Mouse (Mus musculus): ENCODE measurements around the gene Gm9803.

The Gm9803 gene

DNA sequence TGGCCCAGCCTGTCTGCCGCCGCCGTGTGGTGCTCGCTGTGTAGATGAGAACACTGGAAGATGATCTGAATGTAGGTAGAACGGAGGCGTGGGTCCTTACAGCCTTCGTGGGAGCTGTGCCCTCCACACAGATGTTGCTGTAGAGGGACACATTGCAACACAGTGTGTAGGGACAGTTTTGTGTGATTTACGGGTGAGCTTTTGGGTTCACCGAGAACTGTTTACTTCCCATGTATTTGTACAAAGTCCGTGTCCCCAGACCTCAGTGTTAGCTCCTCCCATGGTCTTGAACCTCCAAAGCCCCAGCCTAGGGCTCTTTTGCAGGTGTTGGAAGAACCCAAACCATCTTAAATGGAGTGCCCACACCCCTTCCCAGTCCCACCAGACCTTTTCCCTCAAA lies 10.9 kb upstream of the Gm9803 start:
- no peak for DNase-seq (ENCODE audit: low spot score)

DNA sequence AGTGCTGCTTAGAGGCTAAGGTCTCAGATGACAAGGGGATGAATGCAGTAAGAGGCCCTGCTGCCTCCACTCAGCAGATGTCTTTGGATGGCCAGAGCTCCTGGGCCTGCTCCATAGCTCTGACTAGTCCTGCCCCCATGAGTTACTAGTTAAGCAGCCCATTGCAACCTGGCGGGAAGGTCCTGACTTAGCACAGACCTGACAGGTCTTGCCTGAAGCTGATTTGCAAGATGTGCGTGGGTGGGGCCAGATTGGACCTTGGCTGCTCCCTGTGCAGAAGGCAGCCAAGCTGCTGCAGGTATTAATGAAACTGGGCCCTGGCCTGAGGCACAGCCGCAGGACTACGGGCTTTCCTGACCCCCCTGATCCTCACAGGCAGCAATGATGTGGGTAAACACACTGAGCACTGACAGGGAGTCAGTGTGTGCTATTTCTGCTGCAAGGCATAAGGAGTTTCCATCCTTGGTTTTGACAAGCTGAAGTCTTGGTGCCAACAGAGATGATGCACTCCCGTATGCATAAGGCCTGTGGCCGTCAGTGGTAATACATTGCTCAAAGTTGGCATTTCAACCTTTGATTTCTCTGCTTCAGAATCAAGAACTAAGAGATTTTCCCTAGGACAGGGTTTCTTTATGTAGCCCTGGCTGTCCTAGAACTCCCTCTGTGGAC lies 6.8 kb upstream of the Gm9803 start:
- DNase-seq (ENCODE audit: low spot score): no peak

DNA sequence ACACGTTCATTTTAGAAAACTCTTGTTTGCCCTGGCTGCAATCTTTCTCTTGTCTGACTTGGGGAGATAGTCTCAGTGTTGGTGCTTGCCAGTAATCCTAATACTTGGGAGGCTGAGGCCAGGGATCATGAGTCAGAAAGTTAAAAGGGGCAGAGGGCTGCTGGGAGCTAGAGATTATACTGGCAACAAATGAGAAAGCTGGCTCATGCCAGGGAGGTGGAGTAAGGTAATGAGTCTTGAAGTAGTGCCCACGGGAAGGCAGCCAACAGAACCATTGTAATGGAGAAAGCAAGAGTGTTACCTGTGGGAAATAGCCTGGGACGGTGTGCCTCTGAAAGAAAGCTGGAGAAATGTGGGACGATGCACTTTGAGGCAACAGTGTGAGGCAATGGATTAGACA lies 6.0 kb upstream of the Gm9803 start:
- DNase-seq (ENCODE audit: low spot score): no peak

DNA sequence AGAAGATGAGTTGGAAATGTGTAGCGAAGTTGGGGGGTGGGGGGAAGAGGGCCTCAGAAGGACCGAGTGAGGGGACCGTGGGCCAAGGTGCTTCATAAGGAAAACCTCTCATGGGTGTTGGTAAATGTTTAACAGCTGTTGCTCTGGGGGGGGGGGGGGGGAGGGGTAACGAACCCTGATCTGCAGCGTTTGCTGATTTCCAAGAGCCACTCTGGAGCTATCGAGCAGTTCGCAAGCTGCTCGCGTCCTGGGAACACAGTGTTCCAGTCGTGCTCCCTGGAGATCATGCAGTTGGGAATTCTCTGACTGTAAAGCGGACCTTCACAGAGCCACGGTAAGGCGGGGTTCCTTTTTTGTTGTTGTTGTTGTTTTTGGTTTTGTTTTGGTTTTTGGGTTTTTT lies 5.5 kb upstream of the Gm9803 start:
- no peak for DNase-seq (ENCODE audit: low spot score)

DNA sequence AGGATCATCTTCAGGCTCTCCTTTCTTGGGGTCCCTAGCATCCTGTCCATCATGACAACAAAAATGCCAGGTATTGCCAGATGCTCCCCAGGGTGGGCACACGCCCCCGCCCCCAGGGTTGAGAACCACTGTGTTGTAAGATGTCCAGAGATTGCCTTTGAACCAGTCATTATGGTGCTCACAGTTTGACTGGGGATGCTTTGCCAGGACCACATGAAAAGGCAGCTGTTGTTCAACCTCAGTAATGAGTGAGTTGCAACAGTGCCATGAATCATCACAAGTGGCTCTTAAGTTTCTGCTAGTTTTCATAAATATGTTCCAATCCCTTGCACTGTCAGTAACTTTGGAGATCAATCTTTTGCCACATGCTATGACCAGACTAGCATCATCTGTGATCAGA lies 3.9 kb upstream of the Gm9803 start:
- no peak for DNase-seq (ENCODE audit: low spot score)

DNA sequence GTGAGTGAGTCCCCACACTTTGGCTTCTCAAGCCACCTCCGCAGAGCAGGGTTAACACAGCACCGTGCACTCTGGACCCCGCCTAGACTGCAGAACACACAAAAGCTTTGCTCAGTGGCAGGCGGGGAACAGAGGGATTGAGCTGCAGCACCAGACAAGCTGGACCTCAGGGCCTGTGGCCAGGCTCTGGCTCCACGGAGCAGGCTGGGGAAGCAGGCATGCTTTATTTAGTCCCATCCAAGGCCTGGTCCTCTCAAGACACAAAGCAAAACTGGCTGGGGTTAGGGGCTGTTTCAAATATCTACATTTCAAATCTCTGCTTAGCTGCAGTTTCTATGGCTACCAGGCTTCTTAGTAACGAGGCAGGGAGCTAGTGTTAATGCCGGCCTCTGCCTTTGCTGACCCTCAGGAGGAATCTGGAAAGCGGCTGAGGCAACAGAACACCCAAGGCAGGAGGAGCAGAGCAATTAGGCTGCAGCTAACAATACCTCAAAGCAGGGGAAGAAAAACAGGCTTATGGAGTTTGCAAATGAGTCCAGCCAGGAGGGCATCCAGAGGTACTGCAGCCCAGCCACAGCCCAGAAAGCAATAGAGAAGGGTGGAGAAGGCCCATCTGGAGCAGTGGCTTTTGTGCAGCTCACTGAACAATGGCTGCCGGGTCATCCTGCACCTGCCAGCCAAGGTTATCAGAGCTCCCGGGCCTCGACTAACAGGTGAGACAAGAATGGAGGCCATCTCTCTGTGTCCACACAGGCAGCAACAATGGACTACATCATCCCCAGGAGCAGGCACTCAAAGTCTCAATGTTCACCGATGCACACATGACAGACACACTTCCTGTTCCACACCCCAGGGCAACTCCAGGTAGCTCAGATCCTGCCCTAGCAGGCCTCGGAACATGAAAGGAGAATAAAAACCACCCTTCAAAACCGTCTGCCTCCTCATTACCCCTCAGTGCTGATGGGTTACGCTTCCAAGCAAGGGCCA lies 3.7 kb downstream of the Gm9803 start:
- DNase-seq (ENCODE audit: low spot score): no peak

DNA sequence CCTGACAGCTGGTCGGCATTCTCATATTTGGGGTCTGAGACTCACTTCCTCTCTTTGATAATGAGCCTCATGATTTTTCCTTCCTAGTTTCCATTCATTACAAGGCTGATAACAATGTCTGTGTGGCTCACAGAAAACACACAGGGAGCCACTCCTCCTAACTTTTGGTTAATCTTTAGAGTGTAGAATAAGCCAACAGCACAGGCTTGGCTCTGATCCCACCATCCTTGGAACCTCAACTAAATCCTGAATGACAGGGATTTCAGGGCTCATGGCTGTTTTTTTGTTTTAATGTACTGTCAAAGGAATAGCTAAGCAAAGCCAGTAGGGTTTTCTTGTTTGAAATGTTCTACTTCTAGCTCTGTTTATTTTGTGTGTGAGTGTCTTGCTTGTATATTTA lies 10.5 kb downstream of the Gm9803 start:
- DNase-seq (ENCODE audit: low spot score): no peak

DNA sequence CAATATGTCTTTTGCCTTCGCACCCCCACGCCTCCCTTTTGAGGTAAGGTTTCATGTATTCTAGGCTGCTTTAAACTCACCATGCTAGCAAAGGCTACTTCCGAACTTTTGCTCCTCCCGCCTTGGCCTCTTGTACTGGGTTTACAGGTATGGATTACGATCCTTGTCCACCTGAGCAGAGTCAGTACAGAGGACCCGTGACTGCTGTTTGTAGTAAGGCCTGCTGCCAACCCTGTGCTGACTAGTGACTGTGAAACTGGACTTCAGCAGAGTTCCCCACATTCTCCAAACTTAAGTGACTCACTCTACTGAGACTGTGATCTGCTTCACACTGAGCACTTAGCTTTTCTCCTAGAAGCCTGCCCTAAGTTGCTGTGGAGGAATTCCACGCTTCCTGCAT lies 13.8 kb downstream of the Gm9803 start:
- peak; percentile 18 for DNase-seq (ENCODE audit: low spot score)

DNA sequence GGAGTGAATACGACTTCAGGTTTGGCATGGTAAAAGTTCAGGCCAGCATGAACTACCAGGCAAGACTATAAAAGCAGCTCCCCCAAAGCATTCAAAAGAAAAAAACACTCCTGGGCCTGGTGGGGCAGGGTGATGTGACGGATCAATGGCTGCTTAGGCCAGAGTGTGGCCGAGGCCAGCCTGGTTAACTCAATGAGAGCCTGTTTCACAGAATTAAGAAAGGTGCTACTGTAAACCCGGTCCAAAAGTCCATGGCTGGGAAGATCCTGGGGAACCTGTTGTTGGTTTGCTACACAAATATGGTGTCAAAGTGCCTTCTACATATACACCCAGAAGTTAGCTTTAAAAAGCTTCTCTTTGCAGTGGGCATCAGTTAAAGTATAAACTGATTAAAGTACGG lies 14.9 kb downstream of the Gm9803 start:
- no peak for DNase-seq (ENCODE audit: low spot score)

DNA sequence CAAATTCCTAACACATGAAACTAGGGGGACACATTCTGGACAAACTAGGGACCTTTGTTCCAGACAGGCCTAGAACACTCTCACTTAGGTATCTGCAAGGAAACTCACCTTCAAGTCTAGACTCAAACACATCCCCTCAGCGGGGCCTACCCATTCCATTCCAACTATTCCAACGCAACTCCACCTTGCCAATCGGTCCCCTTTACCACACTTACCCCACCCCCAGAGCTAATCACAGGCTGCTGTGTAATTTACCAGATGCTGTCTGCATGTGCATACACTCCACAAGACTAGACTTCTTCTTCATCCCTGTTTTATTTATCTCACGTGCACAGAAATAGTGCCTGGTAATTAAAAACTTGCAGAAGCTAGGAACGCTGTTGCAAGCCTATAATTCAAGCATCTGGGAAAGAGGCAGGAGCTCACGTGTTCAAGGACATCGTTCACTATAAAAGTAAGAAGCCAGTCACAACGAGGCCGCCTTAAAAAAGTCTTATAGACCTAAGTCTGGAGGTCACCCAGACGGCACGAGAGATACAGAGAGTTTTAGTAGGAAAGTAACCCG lies 15.9 kb downstream of the Gm9803 start:
- DNase-seq (ENCODE audit: low spot score): peak; percentile 14

DNA sequence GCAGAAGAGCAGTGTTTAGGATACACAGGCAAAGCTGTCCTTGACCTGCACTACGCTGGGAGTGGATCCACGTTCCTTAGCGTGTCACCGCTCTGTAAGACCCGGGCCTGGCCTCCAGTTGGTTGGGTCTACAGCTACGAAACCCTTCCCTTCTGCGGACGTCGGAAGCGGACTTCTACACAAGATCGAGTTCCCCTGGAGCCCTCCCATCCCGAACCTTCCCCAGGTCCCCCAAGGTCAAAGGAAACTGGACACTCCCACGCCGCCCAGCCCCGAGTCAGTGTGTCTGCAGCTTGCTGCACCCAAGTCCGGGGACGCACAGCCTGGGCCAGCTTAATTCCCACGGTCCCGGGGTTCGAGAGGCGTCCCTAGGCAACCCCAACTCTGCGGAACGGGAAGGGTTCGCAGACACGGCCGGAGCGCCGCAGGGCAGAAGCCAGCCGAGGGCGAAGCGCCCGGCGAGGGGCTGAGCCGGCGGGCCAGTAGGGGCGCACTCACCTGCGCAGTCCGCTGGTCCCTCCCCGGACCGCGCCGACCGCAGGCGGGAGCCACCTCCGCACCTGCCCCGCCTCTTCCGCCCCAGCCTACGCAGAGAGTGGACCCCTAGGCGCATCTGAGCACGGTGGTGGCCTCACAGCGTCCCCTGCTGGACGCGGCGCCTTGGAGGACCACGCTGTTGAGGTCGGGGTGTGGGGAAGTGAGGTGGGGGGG lies 16.7 kb downstream of the Gm9803 start, which contains the start of gene 1700021F05Rik:
1700021F05Rik (minus strand) TSS at position 553 of the 711 bp plus-strand sequence.
- peak; percentile 90 for DNase-seq (ENCODE audit: low spot score)

DNA sequence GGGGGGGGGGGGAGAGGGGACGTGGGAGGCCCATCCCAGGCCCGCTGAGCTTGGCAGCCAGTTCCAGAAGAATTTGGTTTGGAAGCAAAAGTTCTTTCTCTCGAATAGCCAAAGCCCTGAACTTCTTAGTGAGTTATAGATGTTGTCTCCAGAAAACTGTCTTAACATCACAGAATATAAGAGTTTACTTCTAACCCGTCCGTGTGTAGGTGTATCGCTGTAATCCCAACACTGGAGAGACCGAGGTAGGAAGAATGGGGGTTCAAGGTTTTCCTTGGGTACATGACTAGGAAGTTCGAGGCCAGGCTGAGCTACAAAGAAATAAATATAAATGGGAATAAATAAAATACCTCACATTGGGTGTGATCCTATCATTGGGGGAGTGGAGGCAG lies 17.3 kb downstream of the Gm9803 start:
- DNase-seq (ENCODE audit: low spot score): no peak

DNA sequence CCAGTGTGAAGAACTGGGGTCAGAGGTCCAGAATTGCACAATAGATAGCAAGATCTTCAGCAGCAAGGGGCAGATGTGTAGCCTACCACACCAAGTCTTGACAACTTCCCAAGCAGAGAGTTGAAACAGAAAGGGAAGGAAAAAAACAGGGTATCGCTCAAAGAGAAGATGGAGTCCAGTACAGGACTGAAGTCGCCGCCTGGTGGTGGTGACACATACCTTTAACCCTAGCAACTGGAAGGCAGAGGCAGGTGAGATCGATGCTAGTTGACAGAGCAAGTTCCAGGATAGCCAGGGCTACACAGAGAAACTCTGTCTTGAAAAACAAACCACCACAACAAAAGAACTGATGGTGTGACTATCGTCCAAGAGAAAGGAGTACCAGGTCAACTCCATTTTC lies 25.5 kb downstream of the Gm9803 start:
- no peak for DNase-seq (ENCODE audit: low spot score)

DNA sequence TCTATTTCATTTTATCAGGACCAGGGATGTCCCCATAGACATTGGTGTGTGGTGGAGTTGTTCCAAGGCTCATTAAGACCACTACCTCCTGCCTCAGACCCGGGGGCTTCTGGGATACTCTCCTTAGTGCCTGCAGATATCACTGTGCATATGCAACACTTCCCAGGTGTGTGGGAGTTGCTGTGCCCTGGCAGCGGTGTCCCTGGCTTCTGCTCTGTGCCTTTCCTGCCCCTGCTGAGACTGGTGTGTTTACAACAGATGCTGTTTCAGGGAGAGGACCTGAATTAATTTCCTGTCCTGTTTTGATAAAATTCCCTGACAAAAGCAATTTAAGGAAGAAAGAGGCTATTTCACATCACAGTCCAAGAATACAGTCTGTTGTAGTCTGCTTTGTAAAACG lies 27.0 kb downstream of the Gm9803 start:
- DNase-seq (ENCODE audit: low spot score): no peak

DNA sequence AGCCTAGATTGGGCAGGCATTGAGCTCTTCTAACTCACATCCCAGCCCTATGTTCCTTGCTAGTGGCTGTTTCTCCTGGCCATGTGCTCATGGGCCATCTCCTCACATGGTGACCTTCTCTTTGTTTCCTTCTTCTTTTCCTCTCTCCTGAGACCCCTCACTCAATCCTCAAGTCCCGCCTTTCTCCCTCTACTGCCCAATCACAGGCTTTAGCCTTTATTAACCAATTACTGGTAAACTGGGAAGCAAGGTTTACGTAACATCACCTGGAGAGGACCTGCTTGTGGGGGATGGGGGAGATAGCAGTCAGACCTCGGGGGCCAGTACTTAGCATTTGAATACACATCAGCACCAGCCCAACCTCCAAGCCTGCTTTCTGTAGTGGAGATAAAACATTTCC lies 27.5 kb downstream of the Gm9803 start:
- DNase-seq (ENCODE audit: low spot score): no peak

DNA sequence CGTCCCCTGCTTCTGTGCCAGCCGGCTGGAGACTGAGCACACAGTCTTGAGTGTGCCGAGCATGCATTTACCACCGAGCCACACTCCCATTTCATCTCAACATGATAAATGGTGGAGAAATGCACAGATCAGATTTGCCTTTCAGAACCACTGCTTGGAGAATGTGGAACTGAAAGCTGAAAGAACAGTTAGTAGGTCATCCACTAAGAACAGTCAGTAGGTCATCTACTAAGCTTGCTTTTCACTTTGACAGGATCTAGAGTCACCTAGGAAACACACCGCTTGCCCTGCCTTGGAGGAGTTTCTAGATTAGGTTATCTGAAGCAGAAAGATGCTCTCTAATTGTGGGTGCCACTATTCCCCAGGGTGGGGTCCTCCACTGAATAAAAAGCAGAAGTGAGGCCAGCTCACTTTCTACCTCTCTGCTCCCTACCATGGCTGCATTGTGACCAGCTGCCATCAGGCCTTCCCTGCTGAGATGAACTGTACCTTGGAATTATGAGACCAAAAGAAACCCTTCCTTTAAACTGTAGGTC lies 33.8 kb downstream of the Gm9803 start:
- no peak for DNase-seq (ENCODE audit: low spot score)

DNA sequence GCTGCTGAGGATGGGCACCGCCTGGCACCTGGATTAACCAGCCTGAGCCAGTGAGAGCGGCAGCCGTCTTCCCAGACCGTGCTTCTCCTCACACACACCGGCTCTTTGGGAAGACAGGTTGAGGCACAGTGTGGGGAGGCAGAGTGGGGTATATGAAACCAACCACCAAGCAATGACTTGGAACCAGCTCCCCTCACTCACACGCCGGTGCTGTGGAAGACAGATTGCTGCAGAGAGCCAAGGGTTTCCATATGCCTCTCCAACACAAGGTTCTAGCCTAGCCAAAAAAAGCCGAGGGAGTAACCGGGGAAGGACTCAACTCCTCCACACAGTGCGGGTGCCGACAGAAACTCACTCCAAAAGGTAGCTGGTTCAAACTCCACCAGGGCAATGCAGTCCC lies 35.4 kb downstream of the Gm9803 start:
- DNase-seq (ENCODE audit: low spot score): no peak

DNA sequence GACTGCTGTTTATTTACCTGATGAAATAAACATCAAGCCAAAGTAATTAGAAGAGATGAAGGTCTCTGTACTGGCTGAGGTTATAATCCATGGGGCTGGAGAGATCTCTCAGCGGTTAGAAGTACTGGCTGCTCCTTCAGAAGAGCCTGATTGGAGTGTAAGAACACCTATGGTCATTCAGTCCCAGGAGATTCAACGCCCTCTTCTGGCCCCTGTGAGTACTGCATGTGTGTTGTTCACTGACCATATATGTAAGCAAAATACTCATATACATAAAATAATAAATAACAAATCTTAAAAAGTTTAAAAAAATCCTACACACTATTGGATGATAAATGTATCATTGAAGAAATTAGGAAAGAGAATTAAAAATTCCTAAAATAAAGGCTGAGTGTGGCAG lies 36.9 kb downstream of the Gm9803 start:
- DNase-seq (ENCODE audit: low spot score): no peak

DNA sequence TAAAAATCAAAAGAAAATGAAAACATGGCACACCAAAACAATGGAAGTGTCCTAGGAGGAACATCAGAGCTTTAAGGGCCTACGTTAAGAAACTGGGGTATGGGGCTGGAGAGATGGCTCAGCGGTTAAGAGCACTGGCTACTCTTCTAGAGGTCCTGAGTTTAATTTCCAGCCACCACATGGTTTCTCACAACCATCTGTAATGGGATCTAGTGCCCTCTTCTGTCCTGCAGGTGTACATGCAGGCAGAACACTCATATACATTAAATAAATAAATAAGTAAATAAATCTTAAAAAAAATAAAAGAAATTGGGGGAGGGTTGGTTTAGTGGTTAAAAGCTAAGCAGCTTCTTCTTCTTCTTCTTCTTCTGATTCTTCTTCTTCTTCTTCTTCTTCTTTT lies 37.4 kb downstream of the Gm9803 start:
- no peak for DNase-seq (ENCODE audit: low spot score)

Measured in adipocyte (in vitro differentiated cells).